Comparison of ENCODE assay signal across 8 mouse cellular contexts in the genomic region with DNA sequence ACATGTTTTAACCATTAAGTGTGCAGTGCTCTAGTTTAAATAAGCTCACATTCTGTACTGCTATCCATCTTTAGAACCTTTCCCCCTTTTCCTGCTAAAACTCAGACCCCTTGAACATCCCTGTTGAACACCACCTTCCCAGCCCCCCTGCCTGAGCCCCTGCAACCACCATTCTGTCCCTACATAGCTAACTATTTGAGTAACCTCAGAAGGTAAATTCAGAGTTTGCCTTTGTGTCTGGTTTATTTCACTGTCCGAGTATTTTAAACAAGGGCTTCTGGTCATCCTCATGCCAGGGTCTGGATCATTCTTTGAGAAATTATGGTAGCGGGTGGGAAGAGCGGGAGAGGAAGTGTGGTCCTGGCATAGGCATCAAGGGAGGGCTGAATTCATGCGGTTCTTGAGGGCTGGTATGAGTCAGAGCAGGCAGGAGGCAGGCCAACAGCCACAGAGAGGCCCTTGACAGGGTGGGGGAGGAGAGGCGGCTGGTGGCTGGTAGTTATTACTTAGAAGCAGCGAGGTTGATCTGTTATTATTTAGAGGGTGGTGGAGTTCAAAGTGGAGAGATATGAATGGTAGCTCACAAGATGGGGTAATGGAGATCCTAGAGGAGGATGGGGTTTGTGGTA. TPM values are rescaled to one million over a fixed set of nuclear protein-coding genes. Genes with fewer than 3 reads are reported as not detected.
DNase-seq lines count a peak whose midpoint lies in the region; ATAC-seq lines count a peak whose summit lies in the region.

No protein-coding gene starts in this region.

- peak; percentile 26 for DNase-seq in thymus, postnatal 0 days (ENCODE audit: low spot score)
- DNase-seq in thymus, postnatal 25 days: no peak
- no peak for DNase-seq in left cerebral cortex, postnatal 25 days (ENCODE audit: low spot score in 2 of 2)
- DNase-seq in left cerebral cortex, postnatal 14 days (ENCODE audit: low spot score in 2 of 2): no peak

- peaks cover 13% of the 10 kb centered on the region; the same call in 1 of the 2 replicates for H3K4me1 ChIP-seq in embryonic facial prominence, embryonic 13.5 days
- peaks cover 12% of the 10 kb centered on the region for H3K4me1 ChIP-seq in limb, embryonic 12.5 days (replicated peaks)
- H3K4me1 ChIP-seq in forebrain, embryonic 15.5 days: no peaks in the 10 kb centered on the region

- no peak overlapping the region for H3K9ac ChIP-seq in embryonic facial prominence, embryonic 13.5 days
- H3K9ac ChIP-seq in limb, embryonic 12.5 days (replicated peaks): no peak overlapping the region
- H3K9ac ChIP-seq in forebrain, embryonic 15.5 days (replicated peaks): no peak overlapping the region

- no peaks in the 10 kb centered on the region for H3K27me3 ChIP-seq in embryonic facial prominence, embryonic 13.5 days
- H3K27me3 ChIP-seq in limb, embryonic 12.5 days: no peaks in the 10 kb centered on the region
- H3K27me3 ChIP-seq in forebrain, embryonic 15.5 days: no peaks in the 10 kb centered on the region

- intact Hi-C loops in left cerebral cortex, postnatal 25 days (cut with DNase I): no loop called here
- intact Hi-C loops in left cerebral cortex, postnatal 14 days (cut with DNase I): no loop called here

- no peak overlapping the region for H3K4me3 ChIP-seq in embryonic facial prominence, embryonic 13.5 days
- H3K4me3 ChIP-seq in limb, embryonic 12.5 days (replicated peaks): no peak overlapping the region
- H3K4me3 ChIP-seq in forebrain, embryonic 15.5 days: no peak overlapping the region

- 23% methylated on average over 6 of the region's 6 CpGs for WGBS in embryonic facial prominence, embryonic 13.5 days
- 29% methylated on average over 6 of the region's 6 CpGs for WGBS in limb, embryonic 12.5 days
- WGBS in forebrain, embryonic 15.5 days: 69% methylated on average over 6 of the region's 6 CpGs

- peak overlapping the region; percentile 7; the same call in 1 of the 2 replicates for H3K4me2 ChIP-seq in embryonic facial prominence, embryonic 13.5 days
- H3K4me2 ChIP-seq in limb, embryonic 12.5 days: no peak overlapping the region
- H3K4me2 ChIP-seq in forebrain, embryonic 15.5 days (replicated peaks): no peak overlapping the region

- H3K9me3 ChIP-seq in embryonic facial prominence, embryonic 13.5 days: no peaks in the 10 kb centered on the region
- H3K9me3 ChIP-seq in limb, embryonic 12.5 days: no peaks in the 10 kb centered on the region
- H3K9me3 ChIP-seq in forebrain, embryonic 15.5 days: no peaks in the 10 kb centered on the region

- no peaks in the 10 kb centered on the region for H3K36me3 ChIP-seq in embryonic facial prominence, embryonic 13.5 days
- no peaks in the 10 kb centered on the region for H3K36me3 ChIP-seq in limb, embryonic 12.5 days
- no peaks in the 10 kb centered on the region for H3K36me3 ChIP-seq in forebrain, embryonic 15.5 days

- peak overlapping the region; percentile 63 for H3K27ac ChIP-seq in embryonic facial prominence, embryonic 13.5 days
- H3K27ac ChIP-seq in limb, embryonic 12.5 days: peak overlapping the region; percentile 26
- H3K27ac ChIP-seq in forebrain, embryonic 15.5 days (replicated peaks): no peak overlapping the region

- no peak for ATAC-seq in embryonic facial prominence, embryonic 13.5 days (ENCODE audit: insufficient number of reproducible peaks, insufficient read depth, low FRiP score, low TSS enrichment, low read depth)
- ATAC-seq in limb, embryonic 12.5 days (ENCODE audit: insufficient number of reproducible peaks, insufficient read depth, low FRiP score, low TSS enrichment, low read depth): no peak
- peak; percentile 88 for ATAC-seq in monocyte, adult 5-6 weeks (replicated peaks; ENCODE audit: insufficient number of reproducible peaks, low FRiP score, low TSS enrichment, poor library complexity, severe bottlenecking)
- ATAC-seq in forebrain, embryonic 15.5 days (replicated peaks): no peak

RNA-seq across cellular contexts. Expression of a gene that starts 34.8 kb away (rescaled TPM):
- 10.7 and 11.0 TPM in 2 replicates for polyA plus RNA-seq in thymus, postnatal 0 days (2015; fragmentation: Nextera tagmentation; extraction: Ambion mirVana)
- polyA plus RNA-seq in embryonic facial prominence, embryonic 13.5 days (2015; fragmentation: Nextera tagmentation; extraction: Ambion mirVana): not detected in 2 replicates
- not detected in 2 replicates for polyA plus RNA-seq in limb, embryonic 12.5 days (2016; fragmentation: Nextera tagmentation; extraction: Ambion mirVana)
- total RNA-seq in monocyte, adult 5-6 weeks (2017): not detected in 3 replicates
- polyA plus RNA-seq in forebrain, embryonic 15.5 days (2015; fragmentation: Nextera tagmentation; extraction: Ambion mirVana): not detected in 2 replicates
- not detected for total RNA-seq in left cerebral cortex, postnatal 25 days (2021)
- total RNA-seq in left cerebral cortex, postnatal 14 days (2021): not detected

Comparison
In these comparisons a context has a peak if more than half of its experiments do, and no peak if none do; other contexts are left out.
1. RNA of a gene that starts 34.8 kb away (polyA plus RNA-seq): 10.7 to 11.0 TPM in thymus, postnatal 0 days; not detected in embryonic facial prominence, embryonic 13.5 days, not detected in limb, embryonic 12.5 days and not detected in forebrain, embryonic 15.5 days; every median in the first group is over 10 times any median in the second.